Mouse (Mus musculus): ENCODE data around the gene Fbxo44. TPM values are rescaled to one million over a fixed set of nuclear protein-coding genes. Genes with fewer than 3 reads are reported as not detected.

Fbxo44 gene
- total and polyA plus RNA-seq, 3 experiments = 2.3 to 6.2 TPM; not detected in 1

DNA sequence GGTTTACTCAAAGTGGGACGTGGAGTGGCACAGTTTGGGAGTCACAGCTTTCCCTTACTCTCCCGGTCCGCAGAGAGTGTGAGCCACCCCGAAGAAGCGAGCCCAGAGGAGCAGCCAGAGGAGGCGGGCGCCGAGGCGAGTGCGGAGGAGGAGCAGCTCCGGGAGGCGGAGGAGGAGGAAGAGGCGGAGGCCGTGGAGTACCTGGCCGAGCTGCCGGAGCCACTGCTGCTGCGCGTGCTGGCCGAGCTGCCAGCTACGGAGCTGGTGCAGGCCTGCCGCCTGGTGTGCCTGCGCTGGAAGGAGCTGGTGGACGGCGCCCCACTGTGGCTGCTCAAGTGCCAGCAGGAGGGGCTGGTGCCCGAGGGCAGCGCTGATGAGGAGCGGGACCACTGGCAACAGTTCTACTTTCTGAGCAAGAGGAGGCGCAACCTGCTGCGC, 3.7 kb upstream of the Fbxo44 start (continued):
- TF ChIP-seq ZMIZ1 (IDR thresholded peaks at IDR 0.05; ENCODE audit: low read depth, low read length) = no peak

DNA sequence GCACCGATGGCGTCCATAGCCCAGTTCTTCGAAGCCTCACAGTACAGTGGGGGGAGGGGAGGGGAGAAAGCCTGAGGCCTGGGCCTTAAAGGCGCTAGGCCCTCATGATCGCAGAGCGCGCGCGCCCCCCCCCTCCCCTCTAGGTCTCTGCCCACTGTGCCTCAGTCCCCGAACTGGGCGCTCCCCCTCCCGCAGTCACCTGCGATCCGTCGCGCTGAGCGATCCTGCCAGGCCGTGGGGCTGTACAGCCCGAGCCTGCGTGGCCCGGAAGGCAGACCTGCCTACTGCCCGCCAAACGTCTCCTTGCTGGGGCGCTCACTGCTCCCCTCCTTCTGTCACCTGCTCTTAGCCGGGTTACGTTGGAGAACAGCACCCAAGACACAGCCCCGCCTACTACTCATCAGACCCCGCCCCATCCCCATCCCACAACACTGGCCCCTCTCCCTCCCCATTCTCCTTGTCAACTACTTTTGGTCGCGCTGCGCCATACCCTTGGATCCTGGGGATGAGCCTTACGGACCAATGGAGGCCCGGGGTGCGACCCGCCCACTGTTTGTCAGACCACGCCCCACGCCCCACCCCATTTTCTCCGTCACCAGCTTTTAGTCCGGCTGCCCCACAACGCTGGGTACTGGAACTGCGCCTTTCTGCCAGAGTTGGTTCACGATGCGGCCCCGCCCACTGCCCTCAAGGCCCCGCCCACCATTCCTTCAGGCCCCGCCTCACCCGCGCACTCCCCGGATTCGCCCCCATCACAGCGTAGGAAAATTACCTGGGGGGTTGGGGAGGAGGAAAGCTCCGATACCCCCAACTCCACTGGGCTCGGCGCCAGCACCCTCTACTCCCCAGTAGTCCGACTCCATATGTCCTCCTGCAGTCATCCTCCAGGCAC, 492 bp downstream of the Fbxo44 start:
- peaks cover 0 to 3% of the 10 kb centered on the region in 2 experiments; a peak in 2 of 4 replicates for H3K4me1 ChIP-seq (ENCODE audit: control insufficient read depth in 1 of 2, insufficient read depth in 2 of 2, low read length in 2 of 2)
- no peaks in the 10 kb centered on the region; the same call in 1 of the 2 replicates for H3K79me2 ChIP-seq (ENCODE audit: control insufficient read depth, insufficient read depth, low read length, poor library complexity)
- no peaks in the 10 kb centered on the region; a peak in 1 of 4 replicates for H3K27me3 ChIP-seq (ENCODE audit: control insufficient read depth in 1 of 2, insufficient read depth in 2 of 2, low read length in 2 of 2)
- no peak overlapping the region for H3K27ac ChIP-seq (ENCODE audit: control insufficient read depth, low read depth, low read length)
- peak overlapping the region; percentile 80 to 93 for H3K4me3 ChIP-seq (ENCODE audit: control insufficient read depth in 1 of 2, insufficient read depth in 1 of 2, low read depth in 2 of 2, low read length in 2 of 2)
- DNase-seq (ENCODE audit: low read depth, low spot score) = peak; percentile 95
- H3K9ac ChIP-seq (ENCODE audit: control insufficient read depth, low read depth, low read length, poor library complexity, severe bottlenecking) = peak overlapping the region; percentile 77
- H3K9me3 ChIP-seq (replicated peaks; ENCODE audit: insufficient read depth, low read length) = no peaks in the 10 kb centered on the region
- no peak for TF ChIP-seq MAX (IDR thresholded peaks at IDR 0.05; ENCODE audit: low read length)
- no peak for TF ChIP-seq USF1 (IDR thresholded peaks at IDR 0.05; ENCODE audit: low read depth, low read length)
- TF ChIP-seq ETS1 (IDR thresholded peaks at IDR 0.05; ENCODE audit: low read depth, low read length) = no peak
- TF ChIP-seq ELF1 (IDR thresholded peaks at IDR 0.05; ENCODE audit: low read depth, low read length) = no peak
- peak; percentile 62 for TF ChIP-seq MAZ (IDR thresholded peaks at IDR 0.05; ENCODE audit: low read depth, low read length)
- TF ChIP-seq USF2 (IDR thresholded peaks at IDR 0.05; ENCODE audit: borderline replicate concordance in 1 of 2, insufficient read depth in 1 of 2, low read depth in 1 of 2, low read length in 2 of 2) = no peak
- TF ChIP-seq ZMIZ1 (IDR thresholded peaks at IDR 0.05; ENCODE audit: low read depth, low read length) = no peak
- no peak for TF ChIP-seq GABPA (IDR thresholded peaks at IDR 0.05; ENCODE audit: low read depth, low read length)
- TF ChIP-seq SMC3 (IDR thresholded peaks at IDR 0.05; ENCODE audit: low read depth, low read length) = no peak
- TF ChIP-seq TCF12 (IDR thresholded peaks at IDR 0.05; ENCODE audit: low read depth, low read length) = no peak
- peak; percentile 25 to 28; a peak in 1 of 4 replicates for TF ChIP-seq POLR2A (IDR thresholded peaks at IDR 0.05; ENCODE audit: control insufficient read depth in 1 of 2, insufficient read depth in 1 of 2, low read depth in 1 of 2, low read length in 2 of 2, poor library complexity in 1 of 2)
- no peak for TF ChIP-seq MAFK (IDR thresholded peaks at IDR 0.05; ENCODE audit: borderline replicate concordance, low read depth, low read length)
- TF ChIP-seq CHD1 (IDR thresholded peaks at IDR 0.05; ENCODE audit: low read depth, low read length) = no peak
- TF ChIP-seq TAL1 (IDR thresholded peaks at IDR 0.05; ENCODE audit: low read length) = no peak
- no peak for TF ChIP-seq E2F4 (IDR thresholded peaks at IDR 0.05; ENCODE audit: borderline replicate concordance, low read depth, low read length)
- TF ChIP-seq NRF1 (IDR thresholded peaks at IDR 0.05; ENCODE audit: insufficient read depth, low read depth, low read length, poor library complexity, severe bottlenecking) = peak; percentile 37; the same call in 1 of the 2 replicates
- no peak for TF ChIP-seq BHLHE40 (IDR thresholded peaks at IDR 0.05; ENCODE audit: borderline replicate concordance, low read depth, low read length)
- TF ChIP-seq MEF2A (IDR thresholded peaks at IDR 0.05; ENCODE audit: extremely low read depth, insufficient replicate concordance, low read depth, low read length, poor library complexity, severe bottlenecking) = no peak
- peak; percentile 52 for TF ChIP-seq SIN3A (IDR thresholded peaks at IDR 0.05; ENCODE audit: low read length)
- no peak for TF ChIP-seq CHD2 (IDR thresholded peaks at IDR 0.05; ENCODE audit: low read length)
- TF ChIP-seq RCOR1 (IDR thresholded peaks at IDR 0.05; ENCODE audit: low read depth, low read length) = no peak
- no peak for TF ChIP-seq KAT2A (conservative IDR thresholded peaks at IDR 0.05; ENCODE audit: low read depth, low read length)
- no peak for TF ChIP-seq EP300 (IDR thresholded peaks at IDR 0.05; ENCODE audit: low read depth in 1 of 2, low read length in 2 of 2)
- peak; percentile 43 for TF ChIP-seq NELFE (IDR thresholded peaks at IDR 0.05; ENCODE audit: low read depth, low read length)
- no peak for TF ChIP-seq POLR2AphosphoS5 (IDR thresholded peaks at IDR 0.05; ENCODE audit: borderline replicate concordance, low read depth, low read length)
- TF ChIP-seq ZNF384 (IDR thresholded peaks at IDR 0.05; ENCODE audit: low read depth, low read length) = no peak
- TF ChIP-seq HCFC1 (IDR thresholded peaks at IDR 0.05; ENCODE audit: low read depth, low read length) = peak; percentile 33; the same call in 1 of the 2 replicates
- no peak for TF ChIP-seq ZC3H11A (IDR thresholded peaks at IDR 0.05; ENCODE audit: low read depth, low read length)
- TF ChIP-seq RAD21 (IDR thresholded peaks at IDR 0.05; ENCODE audit: low read depth, low read length) = no peak
- no peak for TF ChIP-seq MYB (IDR thresholded peaks at IDR 0.05; ENCODE audit: low read depth, low read length)
- no peaks in the 10 kb centered on the region for H3K36me3 ChIP-seq (ENCODE audit: control insufficient read depth in 1 of 2, insufficient read depth in 2 of 2, low read length in 2 of 2)
